Comparison of ENCODE assay signal across 8 mouse cellular contexts in the genomic region with DNA sequence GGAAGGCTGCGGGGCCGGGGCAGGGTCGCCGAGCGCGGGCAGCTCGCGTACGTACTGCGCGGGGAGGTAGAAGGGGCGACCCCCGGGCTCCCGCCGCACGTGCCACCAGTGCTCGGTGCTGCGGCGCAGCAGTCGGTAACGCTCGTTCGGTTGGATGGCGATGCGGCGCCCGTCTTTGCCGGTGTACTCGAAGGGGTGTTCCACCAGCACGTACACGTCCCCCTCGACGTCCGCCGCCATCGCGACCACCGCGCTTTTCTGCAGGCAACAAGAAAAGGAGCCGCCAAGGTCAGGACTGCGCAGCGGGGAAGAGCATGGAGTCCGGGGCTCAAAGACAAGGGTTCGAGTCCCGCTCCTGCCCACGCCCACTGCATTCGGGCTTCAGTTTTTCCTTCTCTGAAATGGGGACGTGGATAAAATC. TPM values are rescaled to one million over a fixed set of nuclear protein-coding genes. Genes with fewer than 3 reads are reported as not detected.
A peak's percentile ranks its signal among the peaks of the same experiment; 100 is the strongest.
DNase-seq lines count a peak whose midpoint lies in the region; ATAC-seq and TF ChIP-seq lines count a peak whose summit lies in the region.

No protein-coding gene starts in this region.

- no peaks in the 10 kb centered on the region for H3K36me3 ChIP-seq in kidney, postnatal 0 days (ENCODE audit: insufficient read depth, low read length)
- no peaks in the 10 kb centered on the region for H3K36me3 ChIP-seq in heart, embryonic 16.5 days (ENCODE audit: control insufficient read depth, insufficient read depth)

- peak overlapping the region; percentile 41 for H3K4me3 ChIP-seq in kidney, postnatal 0 days (replicated peaks; ENCODE audit: low read depth, low read length)
- H3K4me3 ChIP-seq in bone marrow macrophage, adult 2 months (ENCODE audit: insufficient read depth, low read length) = peak overlapping the region; percentile 74
- peak overlapping the region; percentile 56 for H3K4me3 ChIP-seq in heart, embryonic 16.5 days (ENCODE audit: low read length)

- no peak for DNase-seq in kidney, postnatal 0 days (ENCODE audit: low spot score)
- no peak for DNase-seq in kidney, adult 11 months
- peak; percentile 44 for DNase-seq in lung, postnatal 14 days
- DNase-seq in urinary bladder, postnatal 4 days (ENCODE audit: low spot score in 2 of 2) = no peak
- no peak for DNase-seq in natural killer cell, adult 2 months (ENCODE audit: low spot score in 2 of 2)
- no peak for DNase-seq in layer of hippocampus, adult 8-10 months (ENCODE audit: low spot score in 2 of 2)

- peak overlapping the region; percentile 84 for H3K4me2 ChIP-seq in kidney, postnatal 0 days (ENCODE audit: low read length)
- H3K4me2 ChIP-seq in heart, embryonic 16.5 days (ENCODE audit: low read depth, low read length) = peak overlapping the region; percentile 94

- TF ChIP-seq CTCF in kidney, postnatal 0 days (IDR thresholded peaks at IDR 0.05; ENCODE audit: low read depth) = no peak
- no peak for TF ChIP-seq CTCF in bone marrow macrophage, adult 2 months (IDR thresholded peaks at IDR 0.05; ENCODE audit: low read depth, low read length)

- no peak for ATAC-seq in kidney, postnatal 0 days (replicated peaks; ENCODE audit: low FRiP score, low read depth)
- ATAC-seq in heart, embryonic 16.5 days (replicated peaks; ENCODE audit: extremely low read depth, insufficient read depth, low FRiP score) = 0 out of 2 replicates have a peak, but pooled peaks have one; percentile 0

- 3% methylated on average over 44 of the region's 48 CpGs for WGBS in kidney, postnatal 0 days
- 4% methylated on average over 48 of the region's 48 CpGs for WGBS in heart, embryonic 16.5 days

- H3K9ac ChIP-seq in kidney, postnatal 0 days (ENCODE audit: low read depth, low read length) = peak overlapping the region; percentile 62
- H3K9ac ChIP-seq in heart, embryonic 16.5 days (ENCODE audit: low read length) = peak overlapping the region; percentile 78

- no peak for TF ChIP-seq POLR2A in bone marrow macrophage, adult 2 months (IDR thresholded peaks at IDR 0.05; ENCODE audit: borderline replicate concordance, low read depth, low read length)

- H3K4me1 ChIP-seq in kidney, postnatal 0 days (replicated peaks; ENCODE audit: insufficient read depth, low read length) = peaks cover 48% of the 10 kb centered on the region
- peaks cover 24% of the 10 kb centered on the region for H3K4me1 ChIP-seq in bone marrow macrophage, adult 2 months (ENCODE audit: control insufficient read depth, insufficient read depth, low read length)
- H3K4me1 ChIP-seq in heart, embryonic 16.5 days (ENCODE audit: control insufficient read depth, insufficient read depth, low read length) = peaks cover 40% of the 10 kb centered on the region

- no peaks in the 10 kb centered on the region for H3K9me3 ChIP-seq in kidney, postnatal 0 days (replicated peaks; ENCODE audit: low read length)
- H3K9me3 ChIP-seq in heart, embryonic 16.5 days (replicated peaks; ENCODE audit: control insufficient read depth, low read length) = no peaks in the 10 kb centered on the region

- H3K27me3 ChIP-seq in kidney, postnatal 0 days (ENCODE audit: insufficient read depth, low read length) = 0 out of 2 replicates have a peak, but pooled peaks cover 4% of the 10 kb centered on the region
- H3K27me3 ChIP-seq in heart, embryonic 16.5 days (ENCODE audit: control insufficient read depth, insufficient read depth, low read length) = peaks cover 25% of the 10 kb centered on the region

- peak overlapping the region; percentile 31; the same call in 1 of the 2 replicates for H3K27ac ChIP-seq in kidney, postnatal 0 days
- H3K27ac ChIP-seq in bone marrow macrophage, adult 2 months (ENCODE audit: insufficient read depth, low read depth, low read length) = peak overlapping the region; percentile 52
- no peak overlapping the region for H3K27ac ChIP-seq in heart, embryonic 16.5 days (ENCODE audit: low read length)

RNA-seq across cellular contexts. Expression of gene Arhgap27, which starts 2.8 kb away (rescaled TPM):
- polyA plus RNA-seq in kidney, postnatal 0 days (2015; fragmentation: Nextera tagmentation; extraction: Ambion mirVana) = 15.9 and 16.6 TPM in 2 replicates
- polyA plus RNA-seq in bone marrow macrophage, adult 2 months (2012; ENCODE audit: insufficient read depth, insufficient read length, missing spikeins) = 23.8 and 24.6 TPM in 2 replicates
- 7.5 and 8.5 TPM in 2 replicates for polyA plus RNA-seq in heart, embryonic 16.5 days (2015; fragmentation: Nextera tagmentation; extraction: Ambion mirVana)
- total RNA-seq in layer of hippocampus, adult 8-10 months (2022) = 10 to 100 TPM in 3 of 4 experiments, 1 to 10 TPM in 1; 9.8 to 19.8 (median 15.6) TPM

RNA-seq across cellular contexts. Expression of gene Plekhm1, which starts 51.8 kb away (rescaled TPM):
- 5.4 and 6.1 TPM in 2 replicates for polyA plus RNA-seq in kidney, postnatal 0 days (2015; fragmentation: Nextera tagmentation; extraction: Ambion mirVana)
- polyA plus RNA-seq in bone marrow macrophage, adult 2 months (2012; ENCODE audit: insufficient read depth, insufficient read length, missing spikeins) = 65.5 and 75.0 TPM in 2 replicates
- 5.9 and 6.1 TPM in 2 replicates for polyA plus RNA-seq in heart, embryonic 16.5 days (2015; fragmentation: Nextera tagmentation; extraction: Ambion mirVana)
- 10 to 100 TPM; 17.9 to 23.4 (median 20.4) TPM for total RNA-seq in layer of hippocampus, adult 8-10 months (2022)
